Mouse (Mus musculus) embryonic facial prominence, embryonic 11.5 days (tissue): ENCODE data around the gene Mylk4. TPM values are rescaled to one million over a fixed set of nuclear protein-coding genes. Genes with fewer than 3 reads are reported as not detected.

ENCODE experiments used
- ATAC-seq: fragments of 200-750 bp; cut with Nextera tagmentation; replicated peaks from 2 replicates; pipeline ENCODE4 v1.8.0; 2017; ENCODE audit warnings: low read depth; ENCODE audit not compliant: insufficient number of reproducible peaks, low FRiP score, low TSS enrichment
- DNase-seq: peaks from one replicate; pipeline ENCODE4 v3.0.0-alpha.2; 2015; ENCODE audit warnings: low spot score
- H3K27ac ChIP-seq: fragments of 300-500 bp; sonication (generic); replicated peaks from 2 replicates; pipeline ENCODE4 v1.5.1; 2014; ENCODE audit warnings: mild to moderate bottlenecking, low read depth, low read length, control low read depth
- H3K27me3 ChIP-seq: fragments of 300-500 bp; sonication (generic); 2 replicates; pipeline ENCODE4 v1.6.1; 2014; ENCODE audit warnings: mild to moderate bottlenecking, low read length, moderate library complexity, mixed read lengths; ENCODE audit not compliant: control insufficient read depth, insufficient read depth
- H3K36me3 ChIP-seq: fragments of 300-500 bp; sonication (generic); replicated peaks from 2 replicates; pipeline ENCODE4 v1.6.1; 2014; ENCODE audit warnings: low read depth, mild to moderate bottlenecking, low read length, moderate library complexity, mixed read lengths; ENCODE audit not compliant: control insufficient read depth, insufficient read depth
- H3K4me1 ChIP-seq: fragments of 300-500 bp; sonication (generic); 2 replicates; pipeline ENCODE4 v1.6.1; 2014; ENCODE audit warnings: low read length, mixed read lengths; ENCODE audit not compliant: control insufficient read depth, insufficient read depth
- H3K4me2 ChIP-seq: fragments of 300-500 bp; sonication (generic); 2 replicates; pipeline ENCODE4 v1.6.1; 2014; ENCODE audit warnings: low read depth, mild to moderate bottlenecking, control low read depth, low read length, moderate library complexity
- H3K4me3 ChIP-seq: fragments of 300-500 bp; sonication (generic); 2 replicates; pipeline ENCODE4 v1.5.1; 2014; ENCODE audit warnings: low read depth, low read length, control low read depth
- H3K9ac ChIP-seq: fragments of 300-500 bp; sonication (generic); replicated peaks from 2 replicates; pipeline ENCODE4 v1.6.1; 2014; ENCODE audit warnings: mild to moderate bottlenecking, control low read depth, low read length
- H3K9me3 ChIP-seq: fragments of 300-500 bp; sonication (generic); replicated peaks from 2 replicates; pipeline ENCODE4 v1.6.1; 2016; ENCODE audit warnings: mild to moderate bottlenecking, low read length, inconsistent platforms, mixed read lengths; ENCODE audit not compliant: control insufficient read depth
- whole genome bisulfite sequencing: fragments of 180-500 bp; shearing (Covaris S2); extraction: QIAGEN DNeasy Blood & Tissue Kit; methylation state at CpG from one replicate; pipeline ENCODE4 v1.1.7; 2014; 5-methylcytosine and 5-hydroxymethylcytosine counted together
- polyA plus RNA-seq: library from polyadenylated mRNA; unstranded; fragments of >200 nt; fragmentation: Nextera tagmentation; extraction: Ambion mirVana; gene quantifications from 2 replicates; pipeline ENCODE4 v1.2.1, GENCODE M21; 2014

The Mylk4 gene
- polyA plus RNA-seq, 1 experiment from 2014 or later = 1.0 TPM

- H3K27ac ChIP-seq = no peak within 1 kb of the TSS
- ATAC-seq = peak; percentile 26
Observed at GRCm38 (mm10) chr13:32802259-32803081, 18.7 kb upstream of the Mylk4 start, which contains the start of gene D930007J09Rik. Gene D930007J09Rik (minus strand): TSS chr13:32802849.

GRCm38 (mm10) chr13:32801693-32802221 lies 18.0 kb upstream of the Mylk4 start, which contains the start of gene Wrnip1:
Gene Wrnip1 (plus strand): TSS chr13:32802038.
- Histone ChIP-seq H3K27ac (no peak within 1 kb of the TSS), H3K9ac (peak within 1 kb of the TSS; percentile 81)
- WGBS = under 1% methylated on average over 51 of the region's 51 CpGs

More at GRCm38 (mm10) chr13:32802259-32803081, 18.7 kb upstream of the Mylk4 start, which contains the start of gene D930007J09Rik:
- H3K9me3 ChIP-seq = no peaks in the 10 kb centered on the region
- no peaks in the 10 kb centered on the region for H3K36me3 ChIP-seq
- peak within 1 kb of the TSS; percentile 77 for H3K4me3 ChIP-seq
- H3K9ac ChIP-seq = peak within 1 kb of the TSS; percentile 81
- H3K27me3 ChIP-seq = no peaks in the 10 kb centered on the region
- under 1% methylated on average over 95 of the region's 95 CpGs for WGBS
- no peaks in the 10 kb centered on the region for H3K4me1 ChIP-seq
- H3K4me2 ChIP-seq = peak within 1 kb of the TSS; percentile 89
- DNase-seq = peak; percentile 44

GRCm38 (mm10) chr13:32800859-32801258 lies 17.1 kb upstream of the Mylk4 start:
- Histone ChIP-seq H3K27me3 (no peaks in the 10 kb centered on the region), H3K9me3 (no peaks in the 10 kb centered on the region), H3K4me1 (no peaks in the 10 kb centered on the region), H3K9ac (no peak overlapping the region), H3K4me3 (no peak overlapping the region), H3K4me2 (no peak overlapping the region), H3K27ac (no peak overlapping the region), H3K36me3 (no peaks in the 10 kb centered on the region)
- DNase-seq (no peak), ATAC-seq (no peak)

More at GRCm38 (mm10) chr13:32801693-32802221, 18.0 kb upstream of the Mylk4 start, which contains the start of gene Wrnip1:
- Histone ChIP-seq H3K4me2 (peak within 1 kb of the TSS; percentile 89), H3K9me3 (no peaks in the 10 kb centered on the region), H3K36me3 (no peaks in the 10 kb centered on the region), H3K27me3 (no peaks in the 10 kb centered on the region), H3K4me1 (no peaks in the 10 kb centered on the region), H3K4me3 (peak within 1 kb of the TSS; percentile 77)
- DNase-seq (peak; percentile 100), ATAC-seq (peak; percentile 98)

DNA sequence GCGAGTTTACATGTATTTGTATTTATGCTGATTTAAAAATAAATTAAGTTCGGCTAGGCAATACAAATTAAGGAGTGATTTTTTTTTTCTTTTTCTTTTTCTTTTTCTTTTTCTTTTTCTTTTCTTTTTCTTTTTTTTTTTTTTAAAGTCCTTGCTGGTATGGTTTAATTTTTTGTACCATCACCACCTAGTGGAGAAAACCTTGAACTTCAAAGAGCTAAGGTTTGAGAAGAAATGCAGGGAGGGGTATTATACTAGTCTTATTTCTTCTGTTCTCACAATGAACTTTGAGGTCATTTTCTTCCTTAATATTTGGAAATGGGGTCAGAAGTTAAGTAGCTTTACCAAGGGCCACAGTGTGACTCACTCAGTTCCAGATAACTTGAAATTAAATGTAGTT lies 15.4 kb upstream of the Mylk4 start:
- Histone ChIP-seq H3K4me1 (no peaks in the 10 kb centered on the region), H3K9ac (no peak overlapping the region), H3K27me3 (no peaks in the 10 kb centered on the region), H3K27ac (no peak overlapping the region), H3K4me3 (no peak overlapping the region), H3K9me3 (no peaks in the 10 kb centered on the region), H3K36me3 (no peaks in the 10 kb centered on the region), H3K4me2 (no peak overlapping the region)
- no peak for ATAC-seq
- DNase-seq = peak; percentile 53
- 64% methylated on average over 2 of the region's 2 CpGs for WGBS

GRCm38 (mm10) chr13:32797085-32797484 lies 13.3 kb upstream of the Mylk4 start:
- no peaks in the 10 kb centered on the region for H3K9me3 ChIP-seq
- H3K4me2 ChIP-seq = no peak overlapping the region
- H3K36me3 ChIP-seq = no peaks in the 10 kb centered on the region
- no peak for ATAC-seq
- no peak overlapping the region for H3K27ac ChIP-seq
- DNase-seq = no peak
- H3K27me3 ChIP-seq = no peaks in the 10 kb centered on the region
- WGBS = 85% methylated on average over 1 of the region's 1 CpGs
- H3K9ac ChIP-seq = no peak overlapping the region
- H3K4me1 ChIP-seq = no peaks in the 10 kb centered on the region
- no peak overlapping the region for H3K4me3 ChIP-seq

- H3K27me3 ChIP-seq = no peaks in the 10 kb centered on the region
- H3K4me1 ChIP-seq = no peaks in the 10 kb centered on the region
- DNase-seq = no peak
- H3K4me2 ChIP-seq = no peak overlapping the region
- 91% methylated on average over 5 of the region's 5 CpGs for WGBS
- H3K27ac ChIP-seq = no peak overlapping the region
- H3K4me3 ChIP-seq = no peak overlapping the region
- H3K9me3 ChIP-seq = no peaks in the 10 kb centered on the region
- H3K36me3 ChIP-seq = no peaks in the 10 kb centered on the region
- no peak for ATAC-seq
- no peak overlapping the region for H3K9ac ChIP-seq
Observed at GRCm38 (mm10) chr13:32795166-32795565, 11.4 kb upstream of the Mylk4 start.

DNA sequence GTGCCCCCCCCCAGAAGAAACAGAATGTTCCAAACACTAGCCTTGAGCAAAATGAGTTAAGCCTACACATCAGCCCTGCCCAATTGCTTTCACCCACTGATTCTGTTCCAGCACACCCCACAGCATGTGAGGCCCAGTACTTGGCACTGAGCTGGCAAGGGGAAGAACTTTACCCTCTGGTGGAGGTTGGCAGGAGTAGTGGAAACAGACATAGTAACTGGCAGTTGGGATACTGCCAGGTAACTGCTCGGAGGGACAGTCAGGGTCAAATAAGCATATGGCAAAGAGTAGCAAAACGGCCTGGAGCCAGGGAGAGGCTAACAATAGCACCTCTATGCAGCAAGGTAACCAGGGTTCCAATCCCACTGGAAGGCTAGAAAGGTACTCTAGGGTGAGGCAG lies 10.9 kb upstream of the Mylk4 start:
- no peak overlapping the region for H3K4me3 ChIP-seq
- no peaks in the 10 kb centered on the region for H3K27me3 ChIP-seq
- H3K9me3 ChIP-seq = no peaks in the 10 kb centered on the region
- DNase-seq = no peak
- no peak overlapping the region for H3K9ac ChIP-seq
- ATAC-seq = no peak
- no peak overlapping the region for H3K27ac ChIP-seq
- no peaks in the 10 kb centered on the region for H3K4me1 ChIP-seq
- WGBS = 57% methylated on average over 2 of the region's 2 CpGs
- H3K36me3 ChIP-seq = no peaks in the 10 kb centered on the region
- no peak overlapping the region for H3K4me2 ChIP-seq

GRCm38 (mm10) chr13:32789781-32790180 lies 6.0 kb upstream of the Mylk4 start:
- 82% methylated on average over 4 of the region's 4 CpGs for WGBS

More at GRCm38 (mm10) chr13:32789781-32790180, 6.0 kb upstream of the Mylk4 start:
- ATAC-seq = no peak
- no peak overlapping the region for H3K27ac ChIP-seq
- no peaks in the 10 kb centered on the region for H3K27me3 ChIP-seq
- H3K9ac ChIP-seq = no peak overlapping the region
- no peak for DNase-seq
- no peak overlapping the region for H3K4me3 ChIP-seq
- H3K36me3 ChIP-seq = no peaks in the 10 kb centered on the region
- no peaks in the 10 kb centered on the region for H3K9me3 ChIP-seq
- H3K4me1 ChIP-seq = no peaks in the 10 kb centered on the region
- no peak overlapping the region for H3K4me2 ChIP-seq
